Mouse (Mus musculus) embryonic facial prominence, embryonic 14.5 days (tissue): Measurements from ENCODE around the gene Tmem255b. TPM values are rescaled to one million over a fixed set of nuclear protein-coding genes. Genes with fewer than 3 reads are reported as not detected.

Experiments used
- ATAC-seq: fragments of 200-750 bp; cut with Nextera tagmentation; 2 replicates; pipeline ENCODE4 v1.8.0; 2017; ENCODE audit warnings: low read depth, moderate number of reproducible peaks, moderate TSS enrichment
- DNase-seq: peaks from one replicate; pipeline ENCODE4 v3.0.0-alpha.2; 2015; ENCODE audit warnings: low spot score
- H3K27ac ChIP-seq: fragments of 300-500 bp; sonication (generic); replicated peaks from 2 replicates; pipeline ENCODE4 v1.5.1; 2014; ENCODE audit warnings: low read depth, mild to moderate bottlenecking, low read length, moderate library complexity
- H3K27me3 ChIP-seq: fragments of 300-500 bp; sonication (generic); replicated peaks from 2 replicates; pipeline ENCODE4 v1.6.1; 2014; ENCODE audit warnings: low read length; ENCODE audit not compliant: control insufficient read depth, insufficient read depth
- H3K36me3 ChIP-seq: fragments of 300-500 bp; sonication (generic); 2 replicates; pipeline ENCODE4 v1.6.1; 2014; ENCODE audit warnings: low read length, mixed read lengths; ENCODE audit not compliant: control insufficient read depth, insufficient read depth
- H3K4me1 ChIP-seq: fragments of 300-500 bp; sonication (generic); 2 replicates; pipeline ENCODE4 v1.6.1; 2014; ENCODE audit warnings: antibody characterized with exemption, low read length; ENCODE audit not compliant: control insufficient read depth, insufficient read depth
- H3K4me2 ChIP-seq: fragments of 300-500 bp; sonication (generic); 2 replicates; pipeline ENCODE4 v1.6.1; 2014; ENCODE audit warnings: low read depth, mild to moderate bottlenecking, low read length, moderate library complexity, mixed read lengths
- H3K4me3 ChIP-seq: fragments of 300-500 bp; sonication (generic); 2 replicates; pipeline ENCODE4 v1.5.1; 2014; ENCODE audit warnings: low read depth, mild to moderate bottlenecking, low read length
- H3K9ac ChIP-seq: fragments of 300-500 bp; sonication (generic); 2 replicates; pipeline ENCODE4 v1.6.1; 2014; ENCODE audit warnings: low read depth, mild to moderate bottlenecking, low read length, moderate library complexity, mixed read lengths
- H3K9me3 ChIP-seq: fragments of 300-500 bp; sonication (generic); 2 replicates; pipeline ENCODE4 v1.6.1; 2016; ENCODE audit warnings: low read length; ENCODE audit not compliant: control insufficient read depth
- WGBS: fragments of 180-500 bp; shearing (Covaris S2); extraction: QIAGEN DNeasy Blood & Tissue Kit; methylation state at CpG from one replicate; pipeline ENCODE4 v1.1.7; 2014; 5-methylcytosine and 5-hydroxymethylcytosine counted together
- polyA plus RNA-seq: library from polyadenylated mRNA; unstranded; fragments of >200 nt; fragmentation: Nextera tagmentation; extraction: Ambion mirVana; gene quantifications from 2 replicates; pipeline ENCODE4 v1.2.1, GENCODE M21; 2014

The Tmem255b gene
- polyA plus RNA-seq, 1 experiment from 2014 or later: 1.5 TPM

DNA sequence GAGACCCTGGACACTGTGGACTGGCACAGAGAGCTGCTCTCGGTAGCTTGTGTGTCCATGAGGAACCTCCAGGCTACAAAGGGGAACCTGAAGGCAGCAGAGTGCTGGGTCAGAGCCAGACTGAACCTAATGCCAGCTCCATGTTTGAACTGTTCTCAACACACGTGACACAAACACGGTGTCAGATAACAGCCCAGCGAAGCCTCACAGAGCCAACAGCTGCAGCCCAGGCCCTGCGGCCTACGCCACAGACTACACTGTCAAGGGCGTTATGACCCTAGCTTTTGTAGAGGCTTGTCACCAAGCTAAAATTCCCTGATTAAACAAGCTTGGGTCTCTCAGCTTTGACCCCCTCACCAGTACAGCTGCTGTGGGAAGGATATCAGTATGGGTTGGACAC, 37.3 kb downstream of the Tmem255b start:
- Histone ChIP-seq H3K4me1 (no peaks in the 10 kb centered on the region), H3K9ac (no peak overlapping the region), H3K27me3 (no peaks in the 10 kb centered on the region), H3K36me3 (no peaks in the 10 kb centered on the region), H3K4me2 (no peak overlapping the region), H3K4me3 (no peak overlapping the region), H3K9me3 (no peaks in the 10 kb centered on the region), H3K27ac (no peak overlapping the region)
- WGBS: 33% methylated on average over 7 of the region's 7 CpGs
- ATAC-seq (peak; percentile 86), DNase-seq (peak; percentile 87)

GRCm38 (mm10) chr8:13475892-13476291, 40.9 kb downstream of the Tmem255b start:
- 61% methylated on average over 9 of the region's 9 CpGs for WGBS
- H3K9me3 ChIP-seq: no peaks in the 10 kb centered on the region
- H3K4me1 ChIP-seq: no peaks in the 10 kb centered on the region
- DNase-seq (no peak), ATAC-seq (no peak)
- H3K4me2 ChIP-seq: no peak overlapping the region
- no peaks in the 10 kb centered on the region for H3K36me3 ChIP-seq
- no peak overlapping the region for H3K27ac ChIP-seq
- no peak overlapping the region for H3K9ac ChIP-seq
- no peak overlapping the region for H3K4me3 ChIP-seq
- H3K27me3 ChIP-seq: no peaks in the 10 kb centered on the region

DNA sequence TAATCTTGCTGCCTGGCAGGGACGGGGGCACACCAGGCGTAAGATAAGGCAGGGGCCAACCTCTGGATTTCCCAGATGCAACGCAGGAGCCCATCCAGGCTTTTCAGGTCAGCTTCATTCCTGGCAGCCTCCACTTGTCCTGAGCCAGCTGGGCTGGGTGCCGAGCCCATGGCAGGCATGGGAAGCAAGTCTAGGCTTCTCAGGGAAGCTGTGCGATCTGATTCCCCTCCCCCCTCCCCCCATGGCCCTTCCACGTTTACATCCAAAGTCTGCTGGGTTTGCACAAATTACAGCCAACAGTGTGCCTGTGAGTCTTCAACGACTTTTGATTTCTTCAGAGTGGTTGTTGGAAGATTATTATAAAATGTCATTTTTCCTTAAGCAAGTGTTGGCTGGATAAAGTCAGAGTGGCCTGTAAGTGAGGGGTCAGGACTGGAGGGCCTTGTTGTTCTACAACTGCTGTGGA, 46.1 kb downstream of the Tmem255b start:
- DNase-seq (no peak), ATAC-seq (no peak)
- no peaks in the 10 kb centered on the region for H3K27me3 ChIP-seq
- no peak overlapping the region for H3K27ac ChIP-seq
- H3K9ac ChIP-seq: no peak overlapping the region
- no peaks in the 10 kb centered on the region for H3K4me1 ChIP-seq
- 70% methylated on average over 7 of the region's 7 CpGs for WGBS
- H3K9me3 ChIP-seq: no peaks in the 10 kb centered on the region
- H3K4me3 ChIP-seq: no peak overlapping the region
- H3K36me3 ChIP-seq: no peaks in the 10 kb centered on the region
- no peak overlapping the region for H3K4me2 ChIP-seq

- Histone ChIP-seq H3K4me1 (no peaks in the 10 kb centered on the region), H3K4me2 (no peak overlapping the region), H3K4me3 (no peak overlapping the region), H3K9me3 (no peaks in the 10 kb centered on the region), H3K27ac (no peak overlapping the region), H3K9ac (no peak overlapping the region), H3K36me3 (no peaks in the 10 kb centered on the region), H3K27me3 (no peaks in the 10 kb centered on the region)
- DNase-seq: no peak
- 93% methylated on average over 3 of the region's 3 CpGs for WGBS
- ATAC-seq: no peak
Measured at GRCm38 (mm10) chr8:13481596-13481995, 46.6 kb downstream of the Tmem255b start.

DNA sequence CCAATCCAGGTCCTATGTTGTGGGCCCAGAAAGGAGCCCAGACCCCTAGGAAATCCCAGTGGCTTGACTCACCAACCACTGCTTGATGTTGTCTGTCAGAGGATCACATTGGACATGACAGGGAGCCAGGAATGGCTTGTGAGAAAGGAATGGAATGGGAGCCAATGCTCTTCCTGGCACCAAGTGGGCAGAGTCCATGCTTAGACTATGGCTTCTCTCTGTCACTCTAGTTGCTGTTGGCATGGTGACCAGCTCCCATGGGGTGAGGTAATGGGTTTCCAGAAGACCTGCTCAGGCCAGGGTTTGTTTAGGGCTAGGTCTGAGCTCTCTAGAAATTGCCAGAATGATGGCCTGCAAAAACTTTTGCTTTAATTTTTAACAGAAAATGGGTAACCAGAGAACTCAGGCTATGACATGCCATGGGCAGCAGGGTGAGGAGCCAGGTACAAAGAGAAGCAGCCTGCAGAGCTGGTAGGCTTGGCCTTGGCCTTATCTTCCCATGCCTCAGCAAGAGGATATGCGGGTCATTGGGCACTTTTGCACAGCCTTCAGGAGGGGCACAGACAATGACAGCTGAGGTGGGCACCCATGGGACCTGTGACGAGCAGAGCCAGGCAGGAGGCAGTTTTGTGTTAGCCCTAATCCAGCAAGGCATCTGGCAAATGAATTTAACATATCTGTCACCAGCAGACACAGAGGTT, 47.3 kb downstream of the Tmem255b start:
- no peaks in the 10 kb centered on the region for H3K36me3 ChIP-seq
- no peak overlapping the region for H3K27ac ChIP-seq
- H3K9ac ChIP-seq: no peak overlapping the region
- H3K4me1 ChIP-seq: no peaks in the 10 kb centered on the region
- WGBS: 67% methylated on average over 2 of the region's 2 CpGs
- H3K4me2 ChIP-seq: no peak overlapping the region
- DNase-seq: no peak
- ATAC-seq: no peak
- H3K9me3 ChIP-seq: no peaks in the 10 kb centered on the region
- H3K4me3 ChIP-seq: no peak overlapping the region
- no peaks in the 10 kb centered on the region for H3K27me3 ChIP-seq

DNA sequence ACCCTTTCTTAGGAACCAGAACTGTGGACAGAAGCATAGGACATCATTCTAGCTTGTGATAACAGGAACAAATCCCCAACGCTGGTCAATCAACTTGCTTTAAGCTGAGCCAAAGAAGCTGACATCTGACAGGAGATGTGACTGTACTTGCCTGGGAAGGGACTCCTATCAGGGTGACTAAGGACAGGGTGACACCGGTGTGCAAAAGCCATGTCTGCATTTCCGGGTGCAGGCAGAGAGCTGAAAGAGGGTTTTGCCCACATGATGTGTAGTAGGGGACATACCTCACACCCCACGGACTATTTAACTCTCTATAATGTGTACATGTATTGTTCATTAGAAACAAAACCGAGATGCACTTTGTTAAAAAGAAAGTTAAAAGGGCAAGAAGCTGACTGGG, 48.2 kb downstream of the Tmem255b start:
- ATAC-seq (no peak), DNase-seq (no peak)
- no peaks in the 10 kb centered on the region for H3K4me1 ChIP-seq
- H3K4me2 ChIP-seq: no peak overlapping the region
- no peak overlapping the region for H3K9ac ChIP-seq
- no peak overlapping the region for H3K27ac ChIP-seq
- no peaks in the 10 kb centered on the region for H3K9me3 ChIP-seq
- H3K27me3 ChIP-seq: no peaks in the 10 kb centered on the region
- H3K36me3 ChIP-seq: no peaks in the 10 kb centered on the region
- 79% methylated on average over 5 of the region's 5 CpGs for WGBS
- no peak overlapping the region for H3K4me3 ChIP-seq

GRCm38 (mm10) chr8:13489351-13489750, 54.4 kb downstream of the Tmem255b start:
- no peak for DNase-seq
- no peak overlapping the region for H3K4me2 ChIP-seq
- WGBS: 75% methylated on average over 3 of the region's 3 CpGs
- no peaks in the 10 kb centered on the region for H3K9me3 ChIP-seq
- H3K27ac ChIP-seq: no peak overlapping the region
- no peaks in the 10 kb centered on the region; the same call in 1 of the 2 replicates for H3K4me1 ChIP-seq
- H3K27me3 ChIP-seq: peaks cover 22% of the 10 kb centered on the region
- H3K4me3 ChIP-seq: no peak overlapping the region
- ATAC-seq: no peak
- no peaks in the 10 kb centered on the region for H3K36me3 ChIP-seq
- no peak overlapping the region for H3K9ac ChIP-seq

- Histone ChIP-seq H3K4me2 (no peak overlapping the region), H3K9me3 (no peaks in the 10 kb centered on the region), H3K27ac (no peak overlapping the region), H3K36me3 (no peaks in the 10 kb centered on the region), H3K9ac (no peak overlapping the region), H3K4me1 (no peaks in the 10 kb centered on the region; the same call in 1 of the 2 replicates), H3K4me3 (no peak overlapping the region), H3K27me3 (peaks cover 31% of the 10 kb centered on the region)
- DNase-seq (no peak), ATAC-seq (no peak)
- 31% methylated on average over 13 of the region's 13 CpGs for WGBS
Measured at GRCm38 (mm10) chr8:13489986-13490910, 55.3 kb downstream of the Tmem255b start.
